Mouse (Mus musculus) neutrophil, adult 5-6 weeks (primary cell): Measurements from ENCODE around the gene Speg. TPM values are rescaled to one million over a fixed set of nuclear protein-coding genes. Genes with fewer than 3 reads are reported as not detected.

ENCODE experiments used
- ATAC-seq: fragments of 151-379, 151-347 bp; 2 replicates; pipeline ENCODE4 v1.8.0; 2017; ENCODE audit warnings: mild to moderate bottlenecking, moderate TSS enrichment; ENCODE audit not compliant: insufficient number of reproducible peaks, poor library complexity, low FRiP score, severe bottlenecking; ENCODE audit errors: extremely low read depth
- total RNA-seq: library from RNA; stranded (forward); fragments of 200-1000 nt; gene quantifications from 2 replicates; pipeline ENCODE4 v1.2.3, GENCODE M21; 2017

Gene Speg
- total RNA-seq, 1 experiment from 2014 or later, result not detected

- ATAC-seq, result no peak
These were observed 74.5 kb downstream of the Speg start for GRCm38 (mm10) chr1:75449377-75450135.

- ATAC-seq, result no peak
These were observed 75.4 kb downstream of the Speg start, which contains the start of gene Asic4 for GRCm38 (mm10) chr1:75450314-75451005. Asic4 (plus strand) TSS chr1:75450436.

GRCm38 (mm10) chr1:75451900-75452299, 76.8 kb downstream of the Speg start:
- no peak for ATAC-seq

- no peak for ATAC-seq
These were observed 80.3 kb downstream of the Speg start for GRCm38 (mm10) chr1:75455433-75455832.

GRCm38 (mm10) chr1:75455948-75456347, 80.9 kb downstream of the Speg start:
- no peak for ATAC-seq

- ATAC-seq, result no peak
These were observed 81.9 kb downstream of the Speg start for GRCm38 (mm10) chr1:75456746-75457564.

GRCm38 (mm10) chr1:75457710-75458024, 82.6 kb downstream of the Speg start:
- ATAC-seq, result no peak

- ATAC-seq, result no peak
These were observed 83.1 kb downstream of the Speg start for GRCm38 (mm10) chr1:75458025-75458788.

- ATAC-seq, result no peak
These were observed 83.9 kb downstream of the Speg start for GRCm38 (mm10) chr1:75458789-75459684.

- ATAC-seq, result no peak
These were observed 85.2 kb downstream of the Speg start for GRCm38 (mm10) chr1:75460297-75460696.

GRCm38 (mm10) chr1:75462636-75463035, 87.5 kb downstream of the Speg start:
- no peak for ATAC-seq

- no peak for ATAC-seq
These were observed 88.6 kb downstream of the Speg start for GRCm38 (mm10) chr1:75463652-75464204.

GRCm38 (mm10) chr1:75467215-75467927, 92.3 kb downstream of the Speg start:
- ATAC-seq, result peak; percentile 34; the same call in 1 of the 2 replicates

GRCm38 (mm10) chr1:75469287-75469825, 94.3 kb downstream of the Speg start:
- ATAC-seq, result no peak

GRCm38 (mm10) chr1:75476441-75476840, 101.3 kb downstream of the Speg start:
- no peak for ATAC-seq

- peak; percentile 18 for ATAC-seq
These were observed 102.3 kb downstream of the Speg start for GRCm38 (mm10) chr1:75477264-75477965.
